Mouse (Mus musculus): ENCODE measurements around the gene Jmjd6.
A peak's percentile ranks its signal among the peaks of the same experiment; 100 is the strongest.
"Not testable (repeated sequence)": the region's sequence is repeated elsewhere in the genome, so short reads cannot be mapped to it uniquely, and the experiment has no call there.

Gene Jmjd6

GRCm38 (mm10) chr11:116823885-116824284 is 19.4 kb downstream of the Jmjd6 start:
- DNase-seq (ENCODE audit: low spot score in 2 of 2), result not testable (repeated sequence)

GRCm38 (mm10) chr11:116823255-116823654 is 20.0 kb downstream of the Jmjd6 start:
- DNase-seq (ENCODE audit: low spot score in 2 of 2), result no peak

DNA sequence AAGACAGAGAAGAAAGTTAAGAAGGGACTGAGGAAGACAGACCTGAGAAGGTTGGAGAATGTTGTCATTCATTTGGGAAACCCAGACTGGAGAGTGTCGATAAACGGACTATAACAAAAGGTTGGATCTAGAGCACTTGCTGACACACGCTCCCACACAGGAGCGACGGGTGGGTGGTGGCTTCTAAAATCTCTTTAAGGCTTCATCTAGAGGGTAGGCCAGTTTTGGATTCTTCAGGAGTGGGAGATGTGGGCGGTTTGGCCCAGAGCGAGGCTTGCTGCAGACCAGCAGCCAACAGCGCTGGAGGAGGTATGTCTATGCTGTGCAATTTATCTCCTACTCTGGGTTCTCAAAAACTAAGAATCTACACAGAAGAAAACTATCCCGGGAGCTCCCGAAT is 20.6 kb downstream of the Jmjd6 start:
- DNase-seq (ENCODE audit: low spot score in 2 of 2), result no peak

- no peak for DNase-seq (ENCODE audit: low spot score in 2 of 2)
Observed at GRCm38 (mm10) chr11:116822215-116822614, 21.0 kb downstream of the Jmjd6 start.

DNA sequence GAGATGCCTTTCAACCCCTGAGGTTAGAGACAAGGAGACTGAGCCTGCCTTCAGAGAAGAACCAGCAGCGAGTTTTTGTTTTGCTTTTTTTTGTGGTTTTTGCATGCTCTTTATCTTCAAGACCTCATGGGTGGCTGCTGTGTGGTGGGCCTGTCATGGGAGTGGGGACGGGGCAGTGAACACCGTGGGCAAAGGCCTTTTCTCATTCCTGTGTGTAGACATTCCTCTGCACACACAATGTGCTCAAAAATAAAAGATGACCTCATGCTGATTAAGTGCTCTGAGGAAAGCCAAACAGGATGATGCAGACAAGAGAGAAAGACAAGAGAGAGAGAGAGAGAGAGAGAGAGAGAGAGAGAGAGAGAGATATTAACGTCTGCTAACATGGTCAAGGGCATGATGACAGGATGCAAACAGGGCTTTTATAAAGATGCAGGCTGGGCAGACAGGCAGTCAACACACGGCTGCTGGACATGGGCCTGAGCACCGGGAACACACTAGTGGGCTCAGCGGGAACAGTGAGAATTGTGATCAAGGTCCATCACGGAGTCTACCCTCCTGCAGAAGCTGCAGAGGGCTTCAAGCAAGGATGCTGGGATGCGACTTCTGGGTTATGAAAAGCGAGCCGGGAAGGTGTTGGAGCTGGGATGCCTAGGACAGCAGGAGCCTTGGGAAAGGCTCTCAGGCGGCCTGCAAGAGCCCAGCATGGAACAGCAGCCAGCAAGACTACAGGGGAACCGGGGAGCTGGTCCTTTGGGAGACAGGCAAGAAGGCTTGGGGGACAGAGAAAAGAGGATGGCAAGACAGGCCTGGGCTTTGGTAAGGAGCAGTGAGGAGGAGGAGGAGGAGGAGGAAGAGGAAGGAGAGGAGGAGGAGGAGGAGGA is 21.9 kb downstream of the Jmjd6 start:
- no peak for DNase-seq (ENCODE audit: low spot score in 2 of 2)

GRCm38 (mm10) chr11:116819932-116820593 is 23.2 kb downstream of the Jmjd6 start:
- DNase-seq (ENCODE audit: low spot score in 2 of 2), result no peak

DNA sequence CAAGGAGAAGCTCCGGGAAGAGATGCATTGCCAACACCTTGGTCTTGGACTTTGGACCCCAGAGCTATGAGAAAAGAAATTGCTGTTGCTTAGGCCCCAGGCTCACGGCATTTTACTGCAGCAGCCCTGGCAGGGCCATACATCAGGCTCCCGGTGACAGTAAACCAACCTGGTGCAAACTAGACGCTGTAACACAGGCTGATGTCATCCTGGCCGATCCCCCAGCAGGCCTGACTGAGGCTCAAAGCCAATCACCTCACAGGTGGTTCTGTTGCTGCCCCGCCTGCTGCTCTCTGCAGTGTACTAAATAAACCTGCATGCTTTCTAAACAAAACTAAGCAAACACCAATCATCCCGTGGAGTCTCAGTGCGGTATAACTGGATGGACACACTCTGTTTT is 24.5 kb downstream of the Jmjd6 start:
- DNase-seq (ENCODE audit: low spot score in 2 of 2), result no peak

DNA sequence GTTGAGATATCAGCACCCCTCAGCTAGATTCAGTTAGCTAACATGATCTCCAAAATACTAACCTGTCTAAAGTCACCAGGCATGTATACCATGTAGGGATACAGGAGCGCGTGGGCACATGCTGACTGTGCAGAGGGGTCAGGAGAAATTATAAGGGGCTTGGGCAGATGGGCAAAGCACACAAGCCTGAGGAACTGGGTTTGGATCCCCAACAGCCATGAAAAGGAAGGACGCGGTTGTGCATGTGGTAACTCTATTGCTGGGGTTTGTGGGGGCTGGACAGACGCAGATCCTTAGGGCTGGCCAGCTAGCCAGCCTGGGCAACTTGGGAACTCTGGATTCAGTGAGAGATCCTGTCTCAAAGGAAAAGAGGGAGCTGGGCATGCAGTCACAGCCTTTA is 25.7 kb downstream of the Jmjd6 start:
- no peak for DNase-seq (ENCODE audit: low spot score in 2 of 2)

DNA sequence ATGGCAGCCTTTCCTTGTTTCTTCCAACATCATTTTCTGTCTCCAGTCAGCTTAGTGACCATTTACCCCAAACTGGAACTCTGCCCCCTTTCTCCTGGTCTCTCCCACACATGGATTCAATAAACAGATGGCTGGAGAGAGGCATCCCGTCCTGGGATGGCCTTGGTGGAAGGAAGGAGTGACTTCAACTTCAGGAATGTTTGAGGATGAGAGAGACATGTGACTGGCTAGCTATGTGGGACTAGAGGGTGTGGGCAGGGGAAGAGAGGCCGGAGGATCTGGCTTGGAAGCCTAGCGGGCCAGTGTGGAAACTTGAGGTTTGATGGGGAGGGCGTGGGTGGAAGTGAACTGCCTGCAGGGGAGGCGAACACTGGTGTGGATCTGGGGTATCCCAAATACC is 26.5 kb downstream of the Jmjd6 start:
- DNase-seq (ENCODE audit: low spot score in 2 of 2), result no peak

DNA sequence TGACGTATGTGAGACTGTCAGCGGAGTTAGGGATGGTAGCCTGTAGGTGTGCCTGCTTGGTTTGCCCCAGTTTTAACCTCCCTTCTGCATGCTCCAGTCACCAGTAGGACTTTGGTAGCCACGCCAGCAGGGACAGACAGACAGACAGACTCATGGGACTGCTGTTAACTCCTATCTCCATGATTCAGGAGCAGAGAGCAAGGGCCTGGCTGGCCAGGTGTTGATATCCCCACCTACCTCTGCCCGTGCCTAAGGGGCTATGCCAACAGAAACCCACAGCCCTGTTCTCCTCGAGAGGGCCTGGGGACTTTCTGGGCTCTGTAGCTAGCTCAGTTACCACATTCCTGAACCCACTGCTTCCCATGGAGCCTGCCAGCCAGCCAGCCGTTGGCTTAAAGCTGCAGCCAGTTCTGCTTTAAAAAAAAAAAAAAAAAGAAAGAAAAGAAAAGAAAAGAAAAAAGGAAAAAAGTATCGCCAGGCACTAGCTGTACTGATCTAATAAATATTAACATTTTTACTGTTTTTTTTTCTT is 28.3 kb downstream of the Jmjd6 start:
- DNase-seq (ENCODE audit: low spot score in 2 of 2), result no peak

DNA sequence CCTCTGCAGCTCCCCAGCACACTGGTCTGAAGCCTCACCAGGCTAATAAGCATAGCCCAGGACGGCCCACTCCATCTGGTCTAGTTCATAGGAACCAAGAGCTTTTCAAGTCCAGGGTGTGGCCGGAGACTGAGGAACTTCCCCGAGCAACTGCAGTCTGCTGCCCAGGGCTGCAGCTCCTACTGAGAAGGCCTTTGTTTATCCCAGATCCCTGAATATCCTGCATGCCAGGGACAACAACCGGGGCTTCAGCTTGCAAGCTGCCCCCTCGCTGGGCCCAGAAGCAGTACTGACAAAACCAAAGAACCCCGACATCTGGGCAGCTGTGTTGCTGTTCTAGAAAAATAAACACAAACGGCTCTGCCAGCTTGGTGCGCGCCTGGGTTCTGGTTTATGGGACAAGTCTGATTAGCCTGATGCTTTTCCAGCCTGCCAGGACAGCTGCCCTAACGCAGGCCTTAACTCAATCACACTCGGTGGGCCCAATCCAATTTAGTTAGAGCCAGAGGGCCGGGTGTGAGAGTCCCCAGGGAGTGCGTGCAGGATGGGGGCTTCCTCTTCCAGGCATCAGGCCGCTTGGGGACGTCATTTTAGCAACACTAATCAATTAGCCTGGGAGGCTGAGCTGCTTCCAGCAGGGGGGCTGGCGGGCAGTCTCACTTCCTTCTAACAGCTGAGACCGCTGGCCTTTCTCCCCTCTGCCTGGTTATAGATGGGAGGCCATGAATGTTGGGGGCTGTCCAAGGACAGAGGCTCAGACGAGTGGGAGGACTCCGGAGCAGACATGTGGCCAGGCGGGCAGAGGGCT is 29.0 kb downstream of the Jmjd6 start:
- no peak for DNase-seq (ENCODE audit: low spot score in 2 of 2)

- DNase-seq (ENCODE audit: low spot score in 2 of 2), result no peak
Observed at GRCm38 (mm10) chr11:116813610-116814009, 29.6 kb downstream of the Jmjd6 start.

DNA sequence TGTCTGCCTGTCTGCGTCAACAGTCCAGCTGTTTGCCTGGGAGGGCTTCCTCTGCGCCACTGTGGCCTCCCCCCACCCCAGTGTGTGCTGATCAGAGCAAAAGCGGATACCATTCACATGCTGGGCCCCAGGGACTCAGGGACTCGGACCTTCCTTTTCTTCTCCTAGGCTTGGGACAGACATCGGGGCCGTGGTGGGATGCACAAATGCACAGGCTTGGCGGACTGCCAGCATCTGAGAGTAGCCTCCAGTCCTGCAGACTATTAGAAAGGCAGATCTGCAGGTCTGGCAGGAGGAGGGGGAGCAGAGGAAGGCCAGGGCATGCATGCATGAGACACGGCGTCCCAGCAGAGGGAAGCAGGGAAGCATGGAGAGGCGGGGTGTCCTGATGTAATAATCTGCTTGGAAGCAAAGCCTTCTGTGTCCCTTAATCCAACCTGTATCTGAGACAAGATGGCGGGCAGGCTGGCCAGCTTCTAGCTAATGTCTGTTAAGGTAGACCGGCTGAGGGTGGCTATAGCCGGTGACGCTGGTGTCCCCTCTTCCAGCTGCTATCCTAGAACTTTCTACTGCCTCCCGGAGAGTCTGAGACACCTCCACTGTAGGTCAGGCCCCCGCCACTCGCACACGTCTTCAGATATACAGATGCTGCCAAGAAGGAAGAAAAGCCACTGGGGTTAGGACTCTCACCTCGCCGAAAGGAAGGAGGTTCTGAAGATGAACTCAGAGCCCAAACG is 30.3 kb downstream of the Jmjd6 start:
- DNase-seq (ENCODE audit: low spot score in 2 of 2), result no peak

DNA sequence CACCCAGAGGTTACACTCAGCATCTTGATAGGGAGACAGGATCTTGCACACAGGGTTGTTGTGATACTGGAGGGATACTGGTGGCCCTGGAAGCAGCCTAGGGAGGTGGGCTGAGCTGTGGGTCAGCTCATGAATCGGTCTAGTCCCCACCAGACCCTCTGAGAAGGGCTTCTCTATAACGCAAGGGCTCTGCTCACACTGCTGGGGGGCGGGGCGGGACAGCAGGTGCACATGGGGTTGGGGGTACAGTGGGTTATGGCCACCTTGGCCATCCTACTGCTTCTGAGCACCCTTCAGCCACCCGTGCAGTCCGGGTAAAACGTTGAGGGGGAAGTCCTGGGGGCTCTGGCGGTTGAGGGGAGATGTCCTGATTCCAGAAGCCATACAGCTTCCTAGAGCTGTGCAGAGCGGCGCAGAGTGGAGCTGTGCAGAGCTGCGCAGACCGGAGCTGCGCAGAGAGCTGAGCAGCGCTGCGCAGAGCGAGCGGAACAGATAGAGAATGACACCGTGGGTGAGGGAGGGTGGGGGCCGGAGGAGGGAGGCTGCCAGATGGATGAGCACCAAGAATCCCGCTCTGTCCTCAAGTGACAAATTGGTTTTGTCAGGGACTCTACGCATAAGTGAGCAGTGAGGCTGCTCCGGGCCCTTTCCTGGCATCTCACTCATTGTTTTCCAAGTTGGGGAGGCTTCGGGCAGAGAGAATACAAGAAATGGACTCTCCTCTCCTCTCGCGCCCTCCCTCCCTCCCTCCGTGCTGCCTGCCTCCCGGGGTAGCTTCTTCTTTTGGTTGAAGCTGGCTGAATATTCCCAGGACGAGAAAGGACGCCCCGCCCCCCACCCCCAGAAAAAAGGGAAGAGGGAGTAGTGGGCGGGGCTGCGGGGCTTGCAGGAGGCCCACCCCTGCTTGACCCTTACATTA is 32.0 kb downstream of the Jmjd6 start:
- peak; percentile 64 to 65 for DNase-seq (ENCODE audit: low spot score in 2 of 2)

GRCm38 (mm10) chr11:116810528-116810927 is 32.7 kb downstream of the Jmjd6 start:
- DNase-seq (ENCODE audit: low spot score in 2 of 2), result no peak

GRCm38 (mm10) chr11:116809520-116809919 is 33.7 kb downstream of the Jmjd6 start:
- no peak for DNase-seq (ENCODE audit: low spot score in 2 of 2)

- no peak for DNase-seq (ENCODE audit: low spot score in 2 of 2)
Observed at GRCm38 (mm10) chr11:116808811-116809395, 34.3 kb downstream of the Jmjd6 start.

GRCm38 (mm10) chr11:116807938-116808606 is 35.2 kb downstream of the Jmjd6 start:
- peak; percentile 68 to 84 for DNase-seq (ENCODE audit: low spot score in 2 of 2)

- no peak for DNase-seq (ENCODE audit: low spot score in 2 of 2)
Observed at GRCm38 (mm10) chr11:116807526-116807925, 35.7 kb downstream of the Jmjd6 start.

Measured in frontal cortex, postnatal 14 days (tissue).